Mouse (Mus musculus) G1E (cell line): ENCODE measurements around the gene Rpgr. TPM values are rescaled to one million over a fixed set of nuclear protein-coding genes. Genes with fewer than 3 reads are reported as not detected.

Experiments used
- ATAC-seq: 2 replicates; pipeline ENCODE4 v1.8.0; 2016; ENCODE audit warnings: mild to moderate bottlenecking; ENCODE audit not compliant: insufficient number of reproducible peaks, poor library complexity, low FRiP score, severe bottlenecking; ENCODE audit errors: extremely low read depth
- DNase-seq: peaks from one replicate; pipeline ENCODE4 v3.0.0; 2012; ENCODE audit warnings: low spot score
- H3K27me3 ChIP-seq: 2 replicates; pipeline ENCODE4 v1.6.1; 2012; ENCODE audit warnings: mild to moderate bottlenecking, low read length, inconsistent platforms; ENCODE audit not compliant: insufficient read depth
- H3K36me3 ChIP-seq: replicated peaks from 2 replicates; pipeline ENCODE3; 2012; ENCODE audit warnings: mild to moderate bottlenecking, inconsistent platforms
- H3K4me1 ChIP-seq: 2 replicates; pipeline ENCODE4 v1.6.1; 2012; ENCODE audit warnings: low read depth, low read length, inconsistent platforms, mixed read lengths; ENCODE audit not compliant: insufficient read depth
- H3K4me3 ChIP-seq: 2 replicates; pipeline ENCODE4 v1.5.1; 2012; ENCODE audit warnings: low read depth, mild to moderate bottlenecking, inconsistent platforms, low read length, moderate library complexity, mixed read lengths
- H3K9me3 ChIP-seq: replicated peaks from 2 replicates; pipeline ENCODE4 v1.6.1; 2012; ENCODE audit warnings: inconsistent platforms
- CTCF ChIP-seq: IDR thresholded peaks from 2 replicates; pipeline ENCODE4 v1.5.1; 2012; ENCODE audit warnings: low read depth, low read length, inconsistent platforms, mixed read lengths
- GATA1 ChIP-seq: IDR thresholded peaks from 2 replicates; pipeline ENCODE4 v1.6.1; 2012; ENCODE audit warnings: borderline replicate concordance, low read length, inconsistent platforms, mixed read lengths
- GATA2 ChIP-seq: IDR thresholded peaks from 2 replicates; pipeline ENCODE4 v1.6.1; 2012; ENCODE audit warnings: low read depth, low read length, inconsistent platforms, borderline replicate concordance
- POLR2AphosphoS5 ChIP-seq: IDR thresholded peaks from 2 replicates; pipeline ENCODE4 v1.6.1; 2012; ENCODE audit warnings: low read depth, low read length, inconsistent platforms; ENCODE audit not compliant: insufficient replicate concordance
- TAL1 ChIP-seq: conservative IDR thresholded peaks from 2 replicates; pipeline ENCODE4 v1.6.1; 2012; ENCODE audit warnings: low read depth, low read length, inconsistent platforms, mixed read lengths
- polyA plus RNA-seq: library from polyadenylated mRNA; stranded (reverse); fragments of >175 nt; gene quantifications from 2 replicates; pipeline ENCODE4 v1.2.3, GENCODE M21; 2012
- total RNA-seq, 2 experiments: library from RNA; stranded (forward) in 1 of 2; stranded (reverse) in 1 of 2; fragments of 200-1000 nt in 1 of 2; fragments of >200 nt in 1 of 2; fragmentation: Nextera tagmentation in 1 of 2; gene quantifications; 2 replicates each; pipeline ENCODE4 v1.2.3; 2014 to 2017

Gene Rpgr
- total and polyA plus RNA-seq, 3 experiments = 1.00 to 25.8 (median 17.0) TPM

DNA sequence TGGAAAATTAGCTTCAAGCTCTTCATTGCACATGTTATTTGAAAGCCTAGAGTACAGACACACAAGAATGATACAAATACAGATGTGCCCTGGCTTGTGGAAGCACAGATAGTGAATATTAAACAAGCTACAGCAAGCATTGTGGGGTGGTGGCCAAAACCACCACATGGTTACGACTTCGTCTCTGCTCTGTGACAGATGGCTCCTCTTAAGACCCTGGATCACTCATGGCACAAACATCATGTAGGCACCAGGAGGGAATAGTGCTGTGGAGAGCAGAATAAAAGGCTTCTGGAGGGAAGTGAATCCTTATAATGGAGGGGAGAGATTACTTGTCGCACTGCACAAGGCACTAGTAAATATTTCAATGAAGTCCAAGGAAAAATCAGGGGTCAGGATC lies 120.9 kb downstream of the Rpgr start:
- no peak for ATAC-seq
- Histone ChIP-seq H3K9me3 (no peaks in the 10 kb centered on the region), H3K36me3 (no peaks in the 10 kb centered on the region), H3K4me3 (no peak overlapping the region), H3K4me1 (no peaks in the 10 kb centered on the region), H3K27me3 (no peaks in the 10 kb centered on the region)
- TF ChIP-seq GATA2 (no peak), GATA1 (no peak), TAL1 (no peak), CTCF (no peak), POLR2AphosphoS5 (no peak)
- DNase-seq = no peak

DNA sequence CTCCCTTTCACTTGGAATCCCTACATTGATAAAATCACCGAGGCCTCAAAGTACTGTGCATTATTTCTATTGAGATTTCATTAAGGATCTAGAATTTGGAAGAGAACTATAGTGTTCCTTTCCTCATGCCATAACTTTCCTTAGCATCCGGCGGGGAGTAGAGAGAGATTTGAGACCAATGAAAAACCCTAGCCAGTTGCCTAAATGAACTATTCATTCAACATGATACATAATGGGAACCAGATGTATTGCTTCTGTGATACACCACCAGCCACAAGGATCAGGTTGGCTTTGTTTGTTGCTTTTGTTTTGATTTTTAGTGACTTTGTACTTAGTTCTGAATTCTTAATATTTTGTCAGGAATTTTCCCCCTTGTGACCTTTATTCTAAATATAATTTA lies 136.3 kb downstream of the Rpgr start:
- Histone ChIP-seq H3K4me3 (no peak overlapping the region), H3K4me1 (no peaks in the 10 kb centered on the region), H3K36me3 (no peaks in the 10 kb centered on the region), H3K9me3 (no peaks in the 10 kb centered on the region), H3K27me3 (no peaks in the 10 kb centered on the region)
- ATAC-seq (no peak), DNase-seq (no peak)
- no peak for TF ChIP-seq GATA1
- no peak for TF ChIP-seq TAL1
- no peak for TF ChIP-seq POLR2AphosphoS5
- no peak for TF ChIP-seq CTCF
- no peak for TF ChIP-seq GATA2

DNA sequence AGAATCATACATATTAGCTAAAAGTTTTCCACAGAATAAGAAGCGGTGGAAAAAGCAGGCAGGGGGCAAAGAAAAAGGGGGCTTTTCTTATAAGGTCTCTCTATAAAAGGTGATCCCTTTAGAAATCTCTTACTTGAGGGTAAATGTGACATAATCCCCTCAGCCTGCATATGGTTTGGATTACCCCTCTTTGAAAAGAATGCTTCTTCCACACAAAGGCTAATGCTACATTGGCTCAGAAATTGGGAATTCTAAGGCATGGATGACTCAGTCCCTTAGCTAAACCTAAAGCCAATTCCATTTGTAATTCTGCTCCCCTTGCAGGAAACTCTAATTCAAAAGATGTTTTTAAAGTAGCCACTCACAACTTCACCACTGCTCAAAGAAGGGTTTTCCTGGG lies 136.7 kb downstream of the Rpgr start:
- Histone ChIP-seq H3K27me3 (no peaks in the 10 kb centered on the region), H3K4me3 (no peak overlapping the region), H3K36me3 (no peaks in the 10 kb centered on the region), H3K9me3 (no peaks in the 10 kb centered on the region), H3K4me1 (no peaks in the 10 kb centered on the region)
- TF ChIP-seq GATA1 = no peak
- TF ChIP-seq CTCF = no peak
- TF ChIP-seq POLR2AphosphoS5 = no peak
- no peak for TF ChIP-seq TAL1
- no peak for TF ChIP-seq GATA2
- DNase-seq (no peak), ATAC-seq (no peak)

DNA sequence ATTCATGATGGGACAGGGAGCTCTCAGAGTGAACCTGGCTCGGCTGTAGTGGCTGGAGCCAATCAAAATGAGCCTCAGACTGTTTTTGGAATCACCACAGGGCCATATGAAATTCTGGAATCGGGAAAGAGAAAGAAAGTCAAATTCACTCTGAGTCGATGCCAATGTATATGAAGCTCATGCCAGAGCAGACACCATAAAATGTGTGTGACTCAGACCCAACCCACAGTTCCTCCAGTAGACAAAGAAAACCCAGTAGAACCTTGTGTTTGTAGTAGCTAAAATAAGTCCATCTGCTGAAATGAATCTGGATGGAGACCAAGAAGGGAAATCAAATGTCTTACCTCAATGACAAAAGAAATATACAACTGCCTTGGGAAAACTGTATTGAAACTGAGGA lies 142.8 kb downstream of the Rpgr start:
- DNase-seq (no peak), ATAC-seq (no peak)
- Histone ChIP-seq H3K27me3 (no peaks in the 10 kb centered on the region), H3K4me1 (no peaks in the 10 kb centered on the region), H3K9me3 (no peaks in the 10 kb centered on the region), H3K4me3 (no peak overlapping the region), H3K36me3 (no peaks in the 10 kb centered on the region)
- TF ChIP-seq POLR2AphosphoS5 (no peak), GATA1 (no peak), GATA2 (no peak), TAL1 (no peak), CTCF (no peak)

DNA sequence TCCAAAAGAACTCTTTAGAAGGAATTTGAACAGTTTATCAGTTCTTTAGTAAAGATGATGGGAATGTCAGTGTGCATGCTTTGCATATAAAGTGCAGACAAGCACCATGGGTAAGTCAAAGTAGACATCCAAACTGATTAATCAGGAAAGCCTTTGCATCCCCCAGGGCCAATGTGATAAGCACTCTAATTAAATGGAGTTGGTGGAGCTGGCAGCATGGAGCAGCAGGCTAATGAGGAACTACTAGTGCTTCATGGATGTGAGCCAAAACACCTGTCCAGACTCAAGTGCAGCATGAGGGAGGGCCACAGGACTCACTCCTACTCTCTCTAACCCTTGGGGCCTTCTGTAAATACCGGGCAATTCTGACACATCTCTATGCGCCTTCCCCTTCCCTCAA lies 145.2 kb downstream of the Rpgr start:
- no peak for DNase-seq
- TF ChIP-seq TAL1 (no peak), POLR2AphosphoS5 (no peak), GATA2 (no peak), GATA1 (no peak), CTCF (no peak)
- ATAC-seq = no peak
- H3K27me3 ChIP-seq = no peaks in the 10 kb centered on the region
- no peaks in the 10 kb centered on the region for H3K4me1 ChIP-seq
- no peak overlapping the region for H3K4me3 ChIP-seq
- no peaks in the 10 kb centered on the region for H3K36me3 ChIP-seq
- no peaks in the 10 kb centered on the region for H3K9me3 ChIP-seq

DNA sequence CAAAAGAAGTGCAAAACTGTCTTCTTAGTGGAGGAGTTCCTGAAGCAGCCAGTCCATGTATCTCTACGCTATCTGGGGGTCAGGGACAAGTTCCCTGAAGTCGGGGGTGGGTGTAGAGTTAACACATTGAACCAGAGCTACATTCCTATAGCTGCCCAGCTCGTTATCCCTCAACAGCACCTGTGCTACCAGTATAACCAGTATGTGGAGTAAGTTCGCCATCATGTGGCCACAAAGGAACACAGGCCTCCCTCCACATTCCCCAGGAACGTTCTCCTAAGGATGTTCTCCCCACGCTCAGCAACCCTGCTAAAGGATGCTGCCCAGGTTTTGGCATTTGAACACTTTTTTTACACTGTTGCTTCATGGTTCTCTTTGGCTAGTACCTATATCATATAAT lies 146.0 kb downstream of the Rpgr start:
- Histone ChIP-seq H3K4me3 (no peak overlapping the region), H3K4me1 (no peaks in the 10 kb centered on the region), H3K27me3 (no peaks in the 10 kb centered on the region), H3K9me3 (no peaks in the 10 kb centered on the region), H3K36me3 (no peaks in the 10 kb centered on the region)
- TF ChIP-seq TAL1 (no peak), CTCF (no peak), GATA1 (no peak), GATA2 (no peak), POLR2AphosphoS5 (no peak)
- no peak for ATAC-seq
- DNase-seq = no peak

DNA sequence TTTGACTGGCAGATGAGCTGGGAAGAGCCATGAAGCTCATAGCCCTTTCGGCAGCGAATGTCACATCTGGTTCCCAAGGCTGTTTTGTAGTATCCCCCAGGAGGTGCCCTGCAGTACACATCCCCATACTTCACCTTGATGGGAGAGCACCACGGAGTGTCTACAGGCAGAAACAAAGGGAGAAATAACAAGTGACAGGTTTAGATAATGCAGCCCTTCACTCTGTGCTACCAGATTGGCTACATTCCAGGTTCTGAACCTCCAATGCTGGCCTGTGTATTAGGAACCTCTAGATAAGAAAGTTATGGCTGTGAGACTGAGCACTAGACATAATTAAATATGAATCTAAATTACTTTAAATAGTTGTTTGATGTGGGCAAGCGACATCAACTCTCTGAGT lies 147.3 kb downstream of the Rpgr start:
- Histone ChIP-seq H3K4me3 (no peak overlapping the region), H3K36me3 (no peaks in the 10 kb centered on the region), H3K9me3 (no peaks in the 10 kb centered on the region), H3K4me1 (no peaks in the 10 kb centered on the region), H3K27me3 (no peaks in the 10 kb centered on the region)
- TF ChIP-seq GATA2 (no peak), GATA1 (no peak), TAL1 (no peak), CTCF (no peak), POLR2AphosphoS5 (no peak)
- ATAC-seq (no peak), DNase-seq (no peak)
